Mouse (Mus musculus) CH12.LX (cell line): ENCODE results near the gene Iqcc.

ENCODE experiments used
- CTCF ChIP-seq, 2 experiments: IDR thresholded peaks in 1 of 2; conservative IDR thresholded peaks in 1 of 2; 2 replicates each; pipeline ENCODE4 v1.5.1; 2011 to 2012; ENCODE audit warnings: low read depth in 2 of 2, low read length in 2 of 2, improper control_type of control experiment in 1 of 2, inconsistent platforms in 1 of 2, mild to moderate bottlenecking in 1 of 2, moderate library complexity in 1 of 2
- EP300 ChIP-seq: IDR thresholded peaks from 2 replicates; pipeline ENCODE4 v1.6.1; 2011; ENCODE audit warnings: low read length, improper control_type of control experiment
- MAX ChIP-seq: IDR thresholded peaks from 2 replicates; pipeline ENCODE4 v1.6.1; 2011; ENCODE audit warnings: low read length, improper control_type of control experiment
- MAZ ChIP-seq: IDR thresholded peaks from 2 replicates; pipeline ENCODE4 v1.6.1; 2012; ENCODE audit warnings: low read depth, mild to moderate bottlenecking, inconsistent platforms, low read length, improper control_type of control experiment, moderate library complexity
- ZC3H11A ChIP-seq: IDR thresholded peaks from 2 replicates; pipeline ENCODE4 v1.6.1; 2012; ENCODE audit warnings: low read depth, mild to moderate bottlenecking, inconsistent platforms, low read length, improper control_type of control experiment

- TF ChIP-seq CTCF (conservative IDR thresholded peaks at IDR 0.05 in 1 of 2, IDR thresholded peaks at IDR 0.05 in 1 of 2; ENCODE audit: low read depth in 2 of 2, low read length in 2 of 2) (no peak), MAX (no peak), EP300 (no peak), ZC3H11A (no peak), MAZ (no peak)
Observed at GRCm38 (mm10) chr4:129617121-129617641, 1.7 kb downstream of the Iqcc start.
